Mouse (Mus musculus): ENCODE data around the gene Cep170.
"Not testable (repeated sequence)": the region's sequence is repeated elsewhere in the genome, so short reads cannot be mapped to it uniquely, and the experiment has no call there.

Gene Cep170

GRCm38 (mm10) chr1:176814036-176814420, at the start of gene Cep170:
Gene Cep170 (minus strand): TSS chr1:176814067.
- peak; percentile 90 to 96 for DNase-seq (ENCODE audit: low spot score in 2 of 2)

GRCm38 (mm10) chr1:176861981-176862644, 48.2 kb upstream of the Cep170 start:
- peak; percentile 31 to 85 for DNase-seq (ENCODE audit: low spot score in 2 of 2)

GRCm38 (mm10) chr1:176852813-176853590, 39.1 kb upstream of the Cep170 start:
- no peak for DNase-seq (ENCODE audit: low spot score in 2 of 2)

- peak in 1 of 2 experiments; percentile 40 for DNase-seq (ENCODE audit: low spot score in 2 of 2)
Observed at GRCm38 (mm10) chr1:176851401-176851800, 37.5 kb upstream of the Cep170 start.

GRCm38 (mm10) chr1:176849377-176849776, 35.5 kb upstream of the Cep170 start:
- no peak for DNase-seq (ENCODE audit: low spot score in 2 of 2)

GRCm38 (mm10) chr1:176848613-176849290, 34.9 kb upstream of the Cep170 start:
- DNase-seq (ENCODE audit: low spot score in 2 of 2) = no peak

- DNase-seq (ENCODE audit: low spot score in 2 of 2) = no peak
Observed at GRCm38 (mm10) chr1:176847118-176847859, 33.4 kb upstream of the Cep170 start.

GRCm38 (mm10) chr1:176845082-176845977, 31.5 kb upstream of the Cep170 start:
- no peak for DNase-seq (ENCODE audit: low spot score in 2 of 2)

GRCm38 (mm10) chr1:176836562-176836961, 22.7 kb upstream of the Cep170 start:
- not testable (repeated sequence) for DNase-seq (ENCODE audit: low spot score in 2 of 2)

GRCm38 (mm10) chr1:176835501-176836294, 21.8 kb upstream of the Cep170 start:
- DNase-seq (ENCODE audit: low spot score in 2 of 2) = no peak

GRCm38 (mm10) chr1:176834880-176835279, 21.0 kb upstream of the Cep170 start:
- no peak for DNase-seq (ENCODE audit: low spot score in 2 of 2)

GRCm38 (mm10) chr1:176833948-176834347, 20.1 kb upstream of the Cep170 start:
- DNase-seq (ENCODE audit: low spot score in 2 of 2) = no peak

- DNase-seq (ENCODE audit: low spot score in 2 of 2) = no peak
Observed at GRCm38 (mm10) chr1:176833257-176833656, 19.4 kb upstream of the Cep170 start.

GRCm38 (mm10) chr1:176832607-176833006, 18.7 kb upstream of the Cep170 start:
- no peak for DNase-seq (ENCODE audit: low spot score in 2 of 2)

- DNase-seq (ENCODE audit: low spot score in 2 of 2) = no peak
Observed at GRCm38 (mm10) chr1:176832071-176832470, 18.2 kb upstream of the Cep170 start.

- no peak for DNase-seq (ENCODE audit: low spot score in 2 of 2)
Observed at GRCm38 (mm10) chr1:176828666-176829065, 14.8 kb upstream of the Cep170 start.

- DNase-seq (ENCODE audit: low spot score in 2 of 2) = no peak
Observed at GRCm38 (mm10) chr1:176827945-176828485, 14.1 kb upstream of the Cep170 start.

GRCm38 (mm10) chr1:176827365-176827764, 13.5 kb upstream of the Cep170 start:
- DNase-seq (ENCODE audit: low spot score in 2 of 2) = no peak

GRCm38 (mm10) chr1:176826931-176827330, 13.1 kb upstream of the Cep170 start:
- DNase-seq (ENCODE audit: low spot score in 2 of 2) = no peak

GRCm38 (mm10) chr1:176826186-176826585, 12.3 kb upstream of the Cep170 start:
- no peak for DNase-seq (ENCODE audit: low spot score in 2 of 2)

Data from left cerebral cortex, adult 9 months (tissue).